Mouse (Mus musculus): Measurements from ENCODE around the gene Ttc34.

DNA sequence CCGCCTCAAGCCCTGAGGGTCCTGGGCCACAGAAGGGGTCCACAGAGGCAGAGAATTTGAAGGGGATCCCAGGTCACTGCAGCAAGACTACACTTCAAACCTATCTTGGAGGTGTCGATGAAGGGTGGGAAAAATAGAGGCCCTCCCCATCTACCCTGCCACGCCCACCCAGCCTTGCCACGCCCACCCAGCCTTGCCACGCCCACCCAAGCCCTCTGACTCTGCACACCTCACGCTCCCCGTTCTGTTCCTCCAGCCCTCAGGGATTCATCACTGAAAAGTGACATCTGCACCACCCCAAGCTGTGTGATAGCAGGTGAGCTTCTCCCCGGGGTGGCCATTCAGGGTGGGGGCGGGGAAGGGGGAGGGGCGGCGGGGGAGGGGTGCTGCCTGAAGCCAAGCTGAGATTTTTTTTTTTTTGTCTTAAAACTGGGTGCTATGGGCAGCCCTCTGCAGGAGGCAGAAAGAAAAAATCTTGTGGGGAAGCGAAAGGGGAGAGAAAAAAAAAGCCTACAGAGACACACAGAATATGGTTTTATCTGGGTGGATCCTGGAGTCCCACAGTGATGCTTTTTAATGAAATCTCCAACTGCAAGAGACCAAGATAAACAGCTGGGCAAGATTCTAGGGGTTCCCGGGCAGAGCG lies 44.9 kb downstream of the Ttc34 start:
- TF ChIP-seq CTCF (IDR thresholded peaks at IDR 0.05; ENCODE audit: borderline replicate concordance, control insufficient read depth, extremely low read depth, insufficient read depth, low read length, poor library complexity) (no peak), POLR2A (IDR thresholded peaks at IDR 0.05; ENCODE audit: control insufficient read depth, extremely low read depth, insufficient read depth, low read length, poor library complexity) (no peak)
